Mouse (Mus musculus) megakaryocyte, embryonic 14.5 days (primary cell): ENCODE data around the gene Zfp524.

Source experiments
- FLI1 ChIP-seq: IDR thresholded peaks from 2 replicates; pipeline ENCODE4 v1.6.1; 2012; ENCODE audit warnings: low read length, inconsistent platforms, mixed read lengths
- GATA1 ChIP-seq: IDR thresholded peaks from 3 replicates; pipeline ENCODE4 v1.6.1; 2012; ENCODE audit warnings: mixed read lengths, low read length, inconsistent platforms, borderline replicate concordance

- TF ChIP-seq GATA1 (no peak), FLI1 (no peak)
Measured at GRCm38 (mm10) chr7:5017931-5018330, 3.7 kb downstream of the Zfp524 start.
